Mouse (Mus musculus) embryonic fibroblast, embryonic 13.5 days (primary cell): ENCODE data around the gene Clstn2.

Source experiments
- CTCF ChIP-seq: IDR thresholded peaks from 2 replicates; pipeline ENCODE4 v1.5.1; 2011; ENCODE audit warnings: mild to moderate bottlenecking, control low read depth, low read length, moderate library complexity, borderline replicate concordance; ENCODE audit not compliant: insufficient read depth
- POLR2A ChIP-seq: IDR thresholded peaks from 2 replicates; pipeline ENCODE4 v1.6.1; 2011; ENCODE audit warnings: low read depth, mild to moderate bottlenecking, control low read depth, low read length, moderate library complexity

DNA sequence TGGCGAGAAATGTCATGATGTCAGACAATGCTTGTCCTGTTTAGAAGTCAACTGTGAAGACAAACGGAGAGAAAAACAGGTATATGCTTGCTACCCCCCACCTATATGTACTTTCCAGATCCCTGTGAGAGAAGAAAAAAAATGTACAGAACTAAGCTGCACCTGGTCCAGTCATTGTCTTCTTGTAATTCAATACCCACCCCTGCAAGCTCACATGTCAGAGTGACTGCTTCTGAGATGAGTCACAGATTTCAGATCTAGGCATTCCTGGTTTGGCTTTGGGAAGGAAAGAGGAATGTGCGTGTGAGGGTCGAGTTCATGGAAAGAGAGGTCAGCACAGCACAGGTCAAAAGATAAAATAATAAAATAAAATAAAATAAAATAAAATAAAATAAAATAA lies 397.6 kb downstream of the Clstn2 start:
- TF ChIP-seq POLR2A, result no peak
- TF ChIP-seq CTCF, result no peak
